Mouse (Mus musculus) hindlimb bud, embryonic 11.5 days (tissue): ENCODE measurements at regions not wholly inside any gene's neighbourhood (a gene's known extent, or its start where the extent isn't known, plus 50 kb on each side); places are given as distances from the start of the nearest gene placed in this dataset.
A peak's percentile ranks its signal among the peaks of the same experiment; 100 is the strongest.
"Not testable (repeated sequence)": the region's sequence is repeated elsewhere in the genome, so short reads cannot be mapped to it uniquely, and the experiment has no call there.

Experiments used
- DNase-seq: peaks from one replicate; pipeline ENCODE4 v3.0.0-alpha.2; 2012; ENCODE audit warnings: low read depth, low spot score; ENCODE audit errors: extremely low spot score

GRCm38 (mm10) chr1:18058211-18058971 lies 87.3 kb downstream of the Crisp4 start:
- DNase-seq = no peak

GRCm38 (mm10) chr1:18057646-18058210 lies 88.0 kb downstream of the Crisp4 start:
- DNase-seq = no peak

GRCm38 (mm10) chr1:18057003-18057402 lies 88.7 kb downstream of the Crisp4 start:
- DNase-seq = not testable (repeated sequence)

GRCm38 (mm10) chr1:18030226-18030625 lies 115.5 kb downstream of the Crisp4 start:
- DNase-seq = no peak

GRCm38 (mm10) chr1:18012941-18013340 lies 132.8 kb downstream of the Crisp4 start:
- peak; percentile 3 for DNase-seq

- DNase-seq = peak; percentile 54
These were observed 165.1 kb downstream of the Crisp4 start for GRCm38 (mm10) chr1:17980604-17981003.

GRCm38 (mm10) chr1:17978086-17978485 lies 167.6 kb downstream of the Crisp4 start:
- no peak for DNase-seq

- not testable (repeated sequence) for DNase-seq
These were observed 188.8 kb downstream of the Crisp4 start for GRCm38 (mm10) chr1:17956881-17957280.

GRCm38 (mm10) chr1:17932108-17932810 lies 213.4 kb downstream of the Crisp4 start:
- DNase-seq = not testable (repeated sequence)
